Mouse (Mus musculus): ENCODE data around the gene Coro6. TPM values are rescaled to one million over a fixed set of nuclear protein-coding genes. Genes with fewer than 3 reads are reported as not detected.
A peak's percentile ranks its signal among the peaks of the same experiment; 100 is the strongest.

Gene Coro6
- polyA plus RNA-seq, 2 experiments: 0.08 to 0.10 TPM

DNA sequence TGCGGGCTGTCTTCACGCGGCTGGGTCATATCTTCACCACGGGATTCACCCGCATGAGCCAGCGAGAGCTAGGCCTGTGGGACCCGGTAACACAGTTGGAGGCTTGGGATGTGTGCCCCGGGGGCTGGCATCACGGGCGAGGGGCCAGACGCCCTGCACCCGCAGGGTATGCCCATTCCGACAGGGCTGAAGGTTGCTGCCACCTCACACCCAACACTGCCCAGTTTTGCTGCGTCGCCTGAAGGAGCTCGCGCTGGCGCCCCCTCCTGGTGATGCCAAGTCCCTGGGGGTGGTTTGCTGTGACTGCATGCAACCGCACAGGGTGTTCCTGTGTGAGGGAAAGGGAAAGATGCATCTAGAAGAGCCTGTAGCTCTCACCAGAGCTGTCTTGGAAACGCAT is 5.6 kb downstream of the Coro6 start:
- DNase-seq (ENCODE audit: low read depth in 3 of 3, low spot score in 3 of 3): peak in 1 of 3 experiments; percentile 35
- no peak overlapping the region for H3K9ac ChIP-seq (replicated peaks)
- no peaks in the 10 kb centered on the region for H3K9me3 ChIP-seq (ENCODE audit: control insufficient read depth, low read length)
- no peak overlapping the region for H3K4me3 ChIP-seq (ENCODE audit: insufficient read depth in 1 of 2, low read depth in 2 of 2, low read length in 2 of 2)
- TF ChIP-seq EP300 (IDR thresholded peaks at IDR 0.05; ENCODE audit: low read depth): no peak
- TF ChIP-seq CTCF (IDR thresholded peaks at IDR 0.05; ENCODE audit: low read depth): peak; percentile 94
- no peak for ATAC-seq (ENCODE audit: insufficient read depth)
- H3K27ac ChIP-seq: no peak overlapping the region
- no peaks in the 10 kb centered on the region for H3K36me3 ChIP-seq (replicated peaks; ENCODE audit: control insufficient read depth, insufficient read depth, low read depth)
- peaks cover 32% of the 10 kb centered on the region for H3K27me3 ChIP-seq (ENCODE audit: control insufficient read depth, insufficient read depth, low read length)
- no peaks in the 10 kb centered on the region for H3K4me1 ChIP-seq (replicated peaks; ENCODE audit: control insufficient read depth in 2 of 2, insufficient read depth in 2 of 2, low read length in 1 of 2)
- peak overlapping the region; percentile 45 for H3K4me2 ChIP-seq (ENCODE audit: low read depth)
- WGBS (ENCODE audit: insufficient replicate concordance): 14% methylated on average over 20 of the region's 20 CpGs

GRCm38 (mm10) chr11:77468397-77468796 is 6.2 kb downstream of the Coro6 start:
- no peak overlapping the region for H3K4me2 ChIP-seq (ENCODE audit: low read depth)
- no peak overlapping the region for H3K4me3 ChIP-seq (ENCODE audit: insufficient read depth in 1 of 2, low read depth in 2 of 2, low read length in 2 of 2)
- H3K36me3 ChIP-seq (replicated peaks; ENCODE audit: control insufficient read depth, insufficient read depth, low read depth): no peaks in the 10 kb centered on the region
- no peaks in the 10 kb centered on the region for H3K9me3 ChIP-seq (ENCODE audit: control insufficient read depth, low read length)
- TF ChIP-seq EP300 (IDR thresholded peaks at IDR 0.05; ENCODE audit: low read depth) (no peak), CTCF (IDR thresholded peaks at IDR 0.05; ENCODE audit: low read depth) (no peak)
- WGBS (ENCODE audit: insufficient replicate concordance): 80% methylated on average over 9 of the region's 9 CpGs
- H3K4me1 ChIP-seq (replicated peaks; ENCODE audit: control insufficient read depth in 2 of 2, insufficient read depth in 2 of 2, low read length in 1 of 2): no peaks in the 10 kb centered on the region
- H3K9ac ChIP-seq (replicated peaks): no peak overlapping the region
- H3K27me3 ChIP-seq (ENCODE audit: control insufficient read depth, insufficient read depth, low read length): peaks cover 26% of the 10 kb centered on the region
- ATAC-seq (ENCODE audit: insufficient read depth) (no peak), DNase-seq (ENCODE audit: low read depth in 3 of 3, low spot score in 3 of 3) (no peak)
- H3K27ac ChIP-seq: no peak overlapping the region

DNA sequence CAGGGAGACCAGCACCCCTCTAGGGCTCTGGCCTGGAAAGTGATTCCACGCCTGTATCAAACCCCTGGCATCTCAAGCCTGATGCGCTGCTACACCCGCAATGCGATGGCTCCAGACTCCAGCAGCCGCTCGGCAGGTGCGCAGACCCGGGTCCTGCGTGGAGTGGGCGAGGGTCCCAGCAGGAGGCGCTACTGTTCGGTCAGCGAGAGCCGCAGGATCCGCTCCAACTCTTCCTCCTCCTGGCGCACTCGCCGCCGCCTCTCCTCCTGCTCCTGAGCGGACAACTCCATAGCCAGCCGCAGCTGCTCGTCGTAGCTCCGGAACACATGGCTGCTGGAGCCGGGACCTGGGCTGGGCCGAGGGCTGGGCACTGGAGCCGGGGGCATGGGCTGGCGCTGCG is 9.2 kb downstream of the Coro6 start:
- no peak for TF ChIP-seq EP300 (IDR thresholded peaks at IDR 0.05; ENCODE audit: low read depth)
- TF ChIP-seq CTCF (IDR thresholded peaks at IDR 0.05; ENCODE audit: low read depth): no peak
- H3K27ac ChIP-seq: no peak overlapping the region
- no peak overlapping the region for H3K4me3 ChIP-seq (ENCODE audit: insufficient read depth in 1 of 2, low read depth in 2 of 2, low read length in 2 of 2)
- no peak overlapping the region for H3K9ac ChIP-seq (replicated peaks)
- H3K4me1 ChIP-seq (replicated peaks; ENCODE audit: control insufficient read depth in 2 of 2, insufficient read depth in 2 of 2, low read length in 1 of 2): no peaks in the 10 kb centered on the region
- H3K4me2 ChIP-seq (ENCODE audit: low read depth): no peak overlapping the region
- no peaks in the 10 kb centered on the region for H3K9me3 ChIP-seq (ENCODE audit: control insufficient read depth, low read length)
- DNase-seq (ENCODE audit: low read depth in 3 of 3, low spot score in 3 of 3): no peak
- H3K27me3 ChIP-seq (ENCODE audit: control insufficient read depth, insufficient read depth, low read length): peaks cover 6% of the 10 kb centered on the region
- WGBS (ENCODE audit: insufficient replicate concordance): 79% methylated on average over 29 of the region's 29 CpGs
- no peaks in the 10 kb centered on the region for H3K36me3 ChIP-seq (replicated peaks; ENCODE audit: control insufficient read depth, insufficient read depth, low read depth)
- ATAC-seq (ENCODE audit: insufficient read depth): no peak

DNA sequence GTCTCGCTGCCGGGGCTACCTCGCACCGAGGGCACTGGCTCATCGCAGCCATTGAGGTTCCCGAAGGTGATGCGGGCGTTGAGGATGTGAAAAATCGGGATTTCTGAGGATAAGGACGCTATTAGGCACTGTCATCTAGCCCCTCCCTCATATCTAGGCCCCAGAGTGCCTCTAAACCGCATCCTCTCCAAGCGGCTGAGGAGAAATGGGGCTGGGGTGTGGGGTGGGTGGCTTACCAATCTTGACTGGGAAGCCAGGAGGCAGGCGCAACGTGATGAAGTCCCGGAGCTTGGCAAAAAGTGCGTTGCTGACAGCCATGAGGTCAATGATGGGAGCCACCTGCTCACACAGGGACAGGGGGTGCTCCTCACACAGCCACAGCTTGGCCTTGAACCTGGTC is 10.6 kb downstream of the Coro6 start:
- no peaks in the 10 kb centered on the region for H3K36me3 ChIP-seq (replicated peaks; ENCODE audit: control insufficient read depth, insufficient read depth, low read depth)
- TF ChIP-seq CTCF (IDR thresholded peaks at IDR 0.05; ENCODE audit: low read depth): no peak
- no peak for TF ChIP-seq EP300 (IDR thresholded peaks at IDR 0.05; ENCODE audit: low read depth)
- H3K4me2 ChIP-seq (ENCODE audit: low read depth): no peak overlapping the region
- no peaks in the 10 kb centered on the region for H3K4me1 ChIP-seq (replicated peaks; ENCODE audit: control insufficient read depth in 2 of 2, insufficient read depth in 2 of 2, low read length in 1 of 2)
- H3K9ac ChIP-seq (replicated peaks): no peak overlapping the region
- no peak overlapping the region for H3K4me3 ChIP-seq (ENCODE audit: insufficient read depth in 1 of 2, low read depth in 2 of 2, low read length in 2 of 2)
- H3K27ac ChIP-seq: no peak overlapping the region
- no peak for ATAC-seq (ENCODE audit: insufficient read depth)
- H3K9me3 ChIP-seq (ENCODE audit: control insufficient read depth, low read length): no peaks in the 10 kb centered on the region
- WGBS (ENCODE audit: insufficient replicate concordance): 83% methylated on average over 16 of the region's 16 CpGs
- no peaks in the 10 kb centered on the region for H3K27me3 ChIP-seq (ENCODE audit: control insufficient read depth, insufficient read depth, low read length)
- no peak for DNase-seq (ENCODE audit: low read depth in 3 of 3, low spot score in 3 of 3)

GRCm38 (mm10) chr11:77476216-77476615 is 14.0 kb downstream of the Coro6 start:
- no peak overlapping the region for H3K9ac ChIP-seq (replicated peaks)
- no peak overlapping the region for H3K27ac ChIP-seq
- 86% methylated on average over 14 of the region's 14 CpGs for WGBS (ENCODE audit: insufficient replicate concordance)
- H3K4me2 ChIP-seq (ENCODE audit: low read depth): no peak overlapping the region
- no peaks in the 10 kb centered on the region for H3K36me3 ChIP-seq (replicated peaks; ENCODE audit: control insufficient read depth, insufficient read depth, low read depth)
- no peak for TF ChIP-seq CTCF (IDR thresholded peaks at IDR 0.05; ENCODE audit: low read depth)
- no peak for TF ChIP-seq EP300 (IDR thresholded peaks at IDR 0.05; ENCODE audit: low read depth)
- no peaks in the 10 kb centered on the region for H3K4me1 ChIP-seq (replicated peaks; ENCODE audit: control insufficient read depth in 2 of 2, insufficient read depth in 2 of 2, low read length in 1 of 2)
- no peak overlapping the region for H3K4me3 ChIP-seq (ENCODE audit: insufficient read depth in 1 of 2, low read depth in 2 of 2, low read length in 2 of 2)
- ATAC-seq (ENCODE audit: insufficient read depth) (no peak), DNase-seq (ENCODE audit: low read depth in 3 of 3, low spot score in 3 of 3) (no peak)
- no peaks in the 10 kb centered on the region for H3K9me3 ChIP-seq (ENCODE audit: control insufficient read depth, low read length)
- no peaks in the 10 kb centered on the region for H3K27me3 ChIP-seq (ENCODE audit: control insufficient read depth, insufficient read depth, low read length)
